Mouse (Mus musculus) spleen, adult 12 weeks (tissue): ENCODE data around the gene Sobp.

Experiments used
- DNase-seq: peaks from one replicate; pipeline ENCODE4 v3.0.0; 2022; ENCODE audit warnings: low spot score

The Sobp gene

DNA sequence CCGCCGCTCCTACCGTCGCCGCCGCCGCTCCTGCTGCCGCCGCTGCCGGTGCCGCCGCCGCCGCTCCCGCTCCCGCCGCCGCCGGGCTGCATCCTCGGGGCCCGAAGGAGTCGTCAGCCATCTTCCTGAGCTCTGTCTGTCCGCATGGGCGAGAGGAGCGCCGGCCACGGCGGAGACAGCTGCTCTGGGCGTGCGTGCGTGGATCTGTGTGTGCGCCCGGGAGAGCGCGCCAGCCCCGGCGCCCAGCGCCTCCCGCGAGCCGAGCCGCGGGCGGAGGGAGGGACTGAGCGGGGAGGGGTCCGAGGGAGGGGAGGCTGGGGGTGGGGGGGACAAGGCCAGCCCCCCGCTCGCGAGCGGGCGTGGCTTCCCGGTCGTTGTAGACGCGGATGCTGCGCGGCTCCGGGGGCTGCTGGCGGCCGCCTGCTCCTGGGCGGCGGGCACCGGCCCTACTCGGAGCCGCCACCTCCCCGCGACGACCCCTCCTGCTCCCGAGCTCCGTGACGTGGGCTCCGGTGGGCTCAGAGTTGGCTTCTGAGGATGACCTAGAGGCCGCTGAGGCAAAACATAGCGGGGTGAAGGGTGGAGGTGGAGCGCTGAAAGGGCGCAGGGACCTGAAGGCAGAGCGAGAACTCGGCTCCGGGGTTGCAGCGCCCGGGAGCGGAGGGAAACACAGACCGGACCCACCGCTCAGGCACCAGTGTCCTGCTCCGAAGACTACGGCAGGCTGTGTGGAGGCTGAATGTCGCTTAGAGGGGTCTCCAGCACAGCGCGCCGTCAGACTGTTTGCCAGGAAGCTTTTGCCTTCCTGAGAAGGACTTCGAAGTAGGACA, at the start of gene Sobp, which contains the start of gene 9030612E09Rik:
Sobp (minus strand) TSS at position 205 of the 830 bp plus-strand sequence.
9030612E09Rik (plus strand) TSS at position 379 of the 830 bp plus-strand sequence.
- DNase-seq = no peak

DNA sequence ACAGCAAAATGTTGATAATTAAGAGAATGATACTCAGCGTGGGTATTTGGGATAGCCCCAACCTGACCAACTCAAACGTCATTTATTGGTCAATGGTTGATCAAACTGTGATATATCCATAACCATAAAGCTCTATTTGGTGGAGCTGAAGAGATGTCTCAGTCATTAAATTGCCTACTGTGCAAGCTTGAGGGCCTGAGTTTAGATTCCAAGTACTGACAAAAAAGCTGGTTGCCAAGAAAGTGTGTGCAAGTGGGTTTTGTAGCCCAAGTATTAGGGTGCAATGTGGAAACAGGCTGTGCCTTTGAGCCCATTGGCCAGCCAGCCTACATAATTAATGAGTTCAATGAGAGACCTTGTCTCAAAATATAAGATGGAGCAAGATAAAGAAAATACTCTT, 49.1 kb upstream of the Sobp start:
- no peak for DNase-seq

DNA sequence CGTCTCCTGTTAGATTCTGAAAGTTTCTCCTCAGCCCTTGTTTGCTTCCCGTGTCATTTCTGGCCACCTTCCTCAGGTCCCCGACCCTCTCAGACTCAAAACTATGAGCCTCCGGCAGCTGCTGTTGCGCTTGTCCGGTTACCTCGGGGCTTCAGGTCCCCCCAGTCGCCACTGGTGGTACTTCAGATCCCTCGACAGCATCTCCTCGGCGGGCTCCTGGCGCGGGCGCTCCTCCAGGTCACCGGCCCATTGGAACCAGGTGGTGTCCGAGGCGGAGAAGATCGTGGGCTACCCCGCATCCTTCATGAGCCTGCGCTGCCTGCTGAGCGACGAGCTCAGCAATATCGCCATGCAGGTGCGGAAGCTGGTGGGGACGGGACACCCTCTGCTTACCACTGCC, 47.3 kb upstream of the Sobp start:
- no peak for DNase-seq

GRCm38 (mm10) chr10:43220910-43221625, 46.7 kb upstream of the Sobp start, which contains the start of gene Pdss2:
Gene Pdss2, plus strand, starts transcription at chr10:43221486.
- peak; percentile 88 for DNase-seq

GRCm38 (mm10) chr10:43220479-43220878, 46.1 kb upstream of the Sobp start:
- DNase-seq = no peak

GRCm38 (mm10) chr10:43217361-43217900, 43.1 kb upstream of the Sobp start:
- DNase-seq = no peak

- DNase-seq = peak; percentile 37
These were observed 37.5 kb upstream of the Sobp start for GRCm38 (mm10) chr10:43211866-43212265.

GRCm38 (mm10) chr10:43203865-43204264, 29.5 kb upstream of the Sobp start:
- no peak for DNase-seq

DNA sequence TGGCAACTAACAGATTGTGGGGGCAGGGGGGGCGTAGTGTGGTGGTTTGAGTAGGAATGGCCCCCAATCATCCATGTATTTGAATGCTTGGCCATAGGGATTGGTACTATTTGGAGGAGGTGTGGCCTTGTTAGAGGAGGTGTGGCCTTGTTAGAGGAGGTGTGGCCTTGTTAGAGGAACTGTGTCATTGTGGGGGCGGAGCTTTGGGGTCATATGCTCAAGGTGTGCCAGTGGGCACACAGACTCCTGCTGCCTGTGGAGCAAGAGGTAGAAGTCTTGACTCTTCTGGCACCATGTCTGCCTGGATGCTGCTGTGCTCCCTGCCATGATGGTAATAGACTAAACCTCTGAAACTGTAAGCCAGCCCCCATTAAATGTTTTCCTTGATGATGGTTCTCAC, 25.9 kb upstream of the Sobp start:
- no peak for DNase-seq

GRCm38 (mm10) chr10:43180313-43180912, 6.1 kb upstream of the Sobp start:
- no peak for DNase-seq

GRCm38 (mm10) chr10:43175156-43175601, 849 bp upstream of the Sobp start:
- no peak for DNase-seq

- no peak for DNase-seq
These were observed 453 bp downstream of the Sobp start for GRCm38 (mm10) chr10:43173828-43174325.

DNA sequence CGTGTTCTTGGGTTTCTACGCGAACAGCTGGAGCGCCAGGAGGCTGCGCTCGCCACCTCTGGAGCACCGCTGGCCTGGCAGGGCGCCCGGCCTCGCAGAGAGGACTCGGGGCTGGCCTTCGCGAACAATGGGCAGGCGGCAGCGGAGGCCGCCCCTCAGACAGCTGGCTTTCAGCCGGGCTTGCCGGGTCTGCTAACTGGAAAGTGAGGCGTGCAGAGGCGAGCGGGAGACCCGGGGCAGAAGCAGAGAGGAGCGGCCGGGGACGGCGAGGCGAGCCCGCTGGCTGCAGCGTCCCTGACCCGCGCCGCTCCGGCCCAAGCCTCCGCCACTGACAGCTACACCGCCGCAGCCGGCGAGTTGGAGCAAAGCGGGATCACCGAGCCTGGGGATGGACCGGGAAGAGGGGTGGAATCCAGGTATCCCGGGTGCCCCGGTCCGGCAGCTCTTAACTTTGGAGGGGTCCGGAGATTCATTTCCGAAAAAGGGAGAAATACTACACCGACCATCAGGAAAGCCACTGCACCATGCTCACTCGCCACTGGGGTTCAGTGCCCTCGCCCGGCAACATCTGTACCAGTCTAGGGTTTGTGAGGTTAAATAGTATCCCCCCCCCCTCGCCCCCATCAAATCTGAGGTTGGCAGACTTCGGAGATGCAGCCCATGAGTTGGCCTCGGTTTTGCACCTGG, 1.0 kb downstream of the Sobp start:
- no peak for DNase-seq

GRCm38 (mm10) chr10:43172554-43172953, 1.8 kb downstream of the Sobp start:
- no peak for DNase-seq

- DNase-seq = no peak
These were observed 2.3 kb downstream of the Sobp start for GRCm38 (mm10) chr10:43172066-43172465.

GRCm38 (mm10) chr10:43171106-43171505, 3.2 kb downstream of the Sobp start:
- no peak for DNase-seq

GRCm38 (mm10) chr10:43168847-43169246, 5.5 kb downstream of the Sobp start:
- no peak for DNase-seq

DNA sequence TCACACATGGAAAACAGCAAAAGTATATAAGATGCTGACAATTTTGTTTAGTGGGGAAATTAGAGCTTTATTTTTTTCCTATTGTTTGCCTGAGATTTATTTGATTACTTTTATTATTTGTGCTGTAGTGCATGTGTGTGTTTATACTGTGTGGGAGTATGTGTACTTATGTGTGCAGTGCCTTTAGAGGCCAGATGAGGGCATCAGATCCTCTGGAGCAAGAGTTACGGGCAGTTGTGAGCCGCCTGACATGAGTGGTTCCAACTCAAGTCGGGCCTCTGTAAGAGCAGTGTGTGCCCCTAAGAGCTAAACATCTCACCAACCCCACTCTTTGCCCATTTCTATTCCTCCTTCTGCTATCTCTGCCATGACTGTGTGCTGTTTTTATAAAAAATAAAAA, 7.5 kb downstream of the Sobp start:
- DNase-seq = no peak

- DNase-seq = no peak
These were observed 8.2 kb downstream of the Sobp start for GRCm38 (mm10) chr10:43166146-43166545.

DNA sequence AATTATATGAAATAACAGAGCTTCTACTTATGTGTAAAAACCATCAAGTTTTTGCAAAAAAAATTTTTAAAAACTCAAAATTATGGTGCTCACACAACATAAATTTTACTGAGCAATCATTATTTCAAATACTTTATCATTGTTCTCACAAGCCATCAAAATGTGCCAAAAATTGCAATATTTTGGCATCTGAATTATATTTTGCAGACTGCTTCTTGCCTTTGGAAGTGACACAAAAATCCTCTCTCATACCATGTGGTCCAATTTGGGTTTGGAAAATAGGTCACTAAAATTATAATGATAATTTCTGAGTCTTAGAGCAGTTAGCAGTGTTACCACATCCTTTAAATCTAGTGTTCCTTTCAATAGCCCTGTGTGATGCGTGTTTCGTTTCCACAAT, 9.9 kb downstream of the Sobp start:
- DNase-seq = no peak

DNA sequence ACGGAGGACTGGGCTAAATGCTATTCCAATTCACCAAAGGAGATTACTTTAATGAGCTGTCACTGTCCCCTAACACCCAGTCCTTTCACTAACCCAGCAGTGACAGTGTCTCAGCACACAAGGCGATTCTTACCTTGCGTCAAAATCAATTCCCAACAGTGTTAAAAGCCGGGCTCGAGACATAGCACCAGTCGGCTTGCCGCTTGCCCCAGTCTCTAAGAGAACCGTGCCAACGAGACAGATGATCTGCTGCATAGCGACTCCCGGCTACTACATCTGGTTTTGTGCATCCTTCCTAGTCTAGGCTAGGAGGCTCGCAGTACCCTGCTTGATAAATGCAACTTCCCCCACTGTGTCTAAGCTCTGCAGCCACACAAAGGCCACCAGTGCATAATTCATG, 12.0 kb downstream of the Sobp start:
- DNase-seq = no peak

GRCm38 (mm10) chr10:43159333-43159732, 15.0 kb downstream of the Sobp start:
- DNase-seq = no peak
